Mouse (Mus musculus) NIH3T3 (cell line): ENCODE data around the gene Tssk6.

Experiments used
- DNase-seq: peaks from one replicate; pipeline ENCODE4 v3.0.0-alpha.2; 2012; ENCODE audit warnings: low read depth

The Tssk6 gene

GRCm38 (mm10) chr8:69884141-69884540 lies 17.8 kb upstream of the Tssk6 start:
- no peak for DNase-seq

GRCm38 (mm10) chr8:69887289-69888243 lies 14.4 kb upstream of the Tssk6 start, which contains the start of gene Cilp2:
Gene Cilp2, minus strand, starts transcription at chr8:69887687.
- DNase-seq: peak; percentile 44

GRCm38 (mm10) chr8:69888244-69888866 lies 13.6 kb upstream of the Tssk6 start:
- DNase-seq: no peak

GRCm38 (mm10) chr8:69888902-69889301 lies 13.1 kb upstream of the Tssk6 start:
- DNase-seq: no peak

GRCm38 (mm10) chr8:69890813-69891241 lies 11.2 kb upstream of the Tssk6 start:
- peak; percentile 58 for DNase-seq

GRCm38 (mm10) chr8:69893863-69894262 lies 8.1 kb upstream of the Tssk6 start:
- peak; percentile 72 for DNase-seq

GRCm38 (mm10) chr8:69894836-69895332 lies 7.1 kb upstream of the Tssk6 start:
- DNase-seq: no peak

- DNase-seq: no peak
These were observed 6.1 kb upstream of the Tssk6 start for GRCm38 (mm10) chr8:69895772-69896451.

GRCm38 (mm10) chr8:69897857-69898256 lies 4.1 kb upstream of the Tssk6 start:
- DNase-seq: no peak

- no peak for DNase-seq
These were observed 2.1 kb upstream of the Tssk6 start for GRCm38 (mm10) chr8:69899876-69900275.

- DNase-seq: peak; percentile 25
These were observed 1.0 kb upstream of the Tssk6 start for GRCm38 (mm10) chr8:69900895-69901451.

GRCm38 (mm10) chr8:69901484-69902162 lies 361 bp upstream of the Tssk6 start:
- peak; percentile 99 for DNase-seq

GRCm38 (mm10) chr8:69903063-69903542 lies 1.1 kb downstream of the Tssk6 start:
- peak; percentile 100 for DNase-seq

GRCm38 (mm10) chr8:69904096-69904495 lies 2.1 kb downstream of the Tssk6 start:
- no peak for DNase-seq

GRCm38 (mm10) chr8:69906260-69906659 lies 4.3 kb downstream of the Tssk6 start:
- DNase-seq: no peak

GRCm38 (mm10) chr8:69907106-69907505 lies 5.1 kb downstream of the Tssk6 start:
- no peak for DNase-seq

- no peak for DNase-seq
These were observed 9.9 kb downstream of the Tssk6 start for GRCm38 (mm10) chr8:69911917-69912316.

GRCm38 (mm10) chr8:69912478-69913074 lies 10.6 kb downstream of the Tssk6 start:
- no peak for DNase-seq

GRCm38 (mm10) chr8:69914526-69914925 lies 12.5 kb downstream of the Tssk6 start:
- no peak for DNase-seq

- peak; percentile 36 for DNase-seq
These were observed 13.8 kb downstream of the Tssk6 start for GRCm38 (mm10) chr8:69915748-69916147.

- no peak for DNase-seq
These were observed 16.5 kb downstream of the Tssk6 start for GRCm38 (mm10) chr8:69918506-69918905.
